Mouse (Mus musculus): ENCODE results near the gene Lpgat1. TPM values are rescaled to one million over a fixed set of nuclear protein-coding genes. Genes with fewer than 3 reads are reported as not detected.

The Lpgat1 gene
- polyA plus RNA-seq, 1 experiment from 2014 or later, result 30.9 TPM

DNA sequence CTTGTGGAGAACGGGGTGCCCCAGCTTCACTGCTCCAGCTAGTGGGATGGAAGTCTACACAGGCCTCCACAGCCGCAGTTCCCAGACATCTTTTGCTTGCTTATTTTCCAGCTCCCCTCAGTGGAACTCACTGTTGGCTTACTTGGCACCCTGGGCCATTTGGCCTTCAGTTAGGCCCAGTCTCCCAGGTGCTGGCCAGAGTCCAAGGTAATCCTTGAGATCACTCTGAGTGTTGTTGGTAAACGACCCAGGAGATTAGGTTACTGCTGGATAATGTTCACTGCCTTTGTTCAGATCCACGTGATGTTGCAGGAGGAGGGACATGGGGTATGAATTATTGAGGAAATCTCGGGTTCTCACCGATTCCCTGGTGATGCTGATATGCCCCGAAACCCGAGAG lies 75.4 kb downstream of the Lpgat1 start:
- 83% methylated on average over 8 of the region's 8 CpGs for WGBS
- Histone ChIP-seq H3K4me3 (replicated peaks) (no peak overlapping the region), H3K4me2 (replicated peaks) (no peak overlapping the region), H3K36me3 (no peaks in the 10 kb centered on the region), H3K27ac (no peak overlapping the region), H3K9me3 (peaks cover 5% of the 10 kb centered on the region; the same call in 1 of the 2 replicates), H3K9ac (replicated peaks) (no peak overlapping the region), H3K4me1 (replicated peaks) (no peaks in the 10 kb centered on the region), H3K27me3 (no peaks in the 10 kb centered on the region)
- no peak for ATAC-seq

DNA sequence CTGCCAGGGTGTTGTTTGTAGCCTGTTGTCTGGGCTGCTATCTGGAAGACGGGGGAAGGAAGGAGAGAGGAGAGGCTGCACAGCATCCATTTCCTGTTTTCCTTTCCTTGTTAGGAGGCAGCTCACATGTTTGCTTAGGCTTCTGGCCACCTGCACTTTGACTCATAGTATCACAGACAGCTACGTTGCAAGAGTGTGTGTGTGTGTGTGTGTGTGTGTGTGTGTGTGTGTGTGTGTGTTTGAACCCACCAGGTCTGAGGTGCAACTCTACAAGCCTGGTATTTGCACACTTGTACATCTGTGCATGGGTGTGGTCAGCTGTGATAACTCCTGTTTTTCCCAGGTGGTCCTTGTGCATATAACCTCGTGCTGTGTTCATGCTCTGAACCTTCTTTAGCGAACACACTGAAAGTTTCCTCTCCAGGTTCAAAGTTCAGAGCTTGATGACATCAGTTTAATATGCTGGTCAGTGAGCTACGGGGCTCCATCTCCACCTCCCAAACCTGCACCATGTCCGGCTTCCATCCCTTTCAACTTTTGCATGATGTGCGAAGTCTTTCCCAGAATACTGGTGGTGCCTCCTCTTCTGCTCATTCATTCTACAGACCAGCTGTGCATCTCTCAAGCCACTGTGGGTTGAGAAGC lies 76.4 kb downstream of the Lpgat1 start:
- H3K27ac ChIP-seq, result no peak overlapping the region
- H3K27me3 ChIP-seq, result no peaks in the 10 kb centered on the region
- no peak for ATAC-seq

DNA sequence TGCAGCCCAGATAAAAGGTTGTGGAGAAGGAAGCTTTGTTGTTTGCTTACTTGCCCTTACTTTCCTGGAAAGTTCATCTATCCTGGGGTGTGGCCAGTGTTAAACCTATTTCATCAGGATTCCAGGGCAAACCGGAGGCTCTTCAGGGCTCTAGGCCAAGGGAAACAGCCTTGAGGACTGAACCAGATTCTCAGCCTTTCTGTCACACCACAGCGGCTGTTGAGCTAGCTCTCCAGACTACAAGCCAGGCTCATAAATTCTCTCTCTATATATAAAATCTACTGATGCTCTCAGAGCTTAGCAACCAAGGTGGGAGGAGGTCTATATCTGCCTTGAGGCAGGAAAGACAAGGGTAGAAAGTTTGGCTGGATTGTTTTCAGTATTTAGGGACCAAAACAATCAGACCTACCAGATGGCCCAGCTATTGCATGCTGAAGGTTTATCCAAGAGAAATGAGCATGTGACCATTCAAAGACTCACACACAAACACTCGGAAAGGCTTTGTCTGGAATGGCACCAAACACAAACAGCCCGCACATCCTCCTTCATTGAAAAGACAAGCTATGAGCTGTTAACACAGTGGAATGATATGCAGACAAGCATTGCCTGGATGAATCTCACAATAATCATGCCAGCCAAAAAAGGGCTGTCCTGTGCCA lies 78.7 kb downstream of the Lpgat1 start:
- no peaks in the 10 kb centered on the region for H3K36me3 ChIP-seq
- H3K4me2 ChIP-seq (replicated peaks), result no peak overlapping the region
- no peak overlapping the region for H3K9ac ChIP-seq (replicated peaks)
- WGBS, result 93% methylated on average over 4 of the region's 4 CpGs
- H3K27me3 ChIP-seq, result no peaks in the 10 kb centered on the region
- no peaks in the 10 kb centered on the region for H3K4me1 ChIP-seq (replicated peaks)
- no peak overlapping the region for H3K4me3 ChIP-seq (replicated peaks)
- no peaks in the 10 kb centered on the region for H3K9me3 ChIP-seq
- no peak for ATAC-seq
- no peak overlapping the region for H3K27ac ChIP-seq

More for the DNA sequence above, 76.4 kb downstream of the Lpgat1 start:
- Histone ChIP-seq H3K9me3 (peaks cover 5% of the 10 kb centered on the region; the same call in 1 of the 2 replicates), H3K4me2 (replicated peaks) (no peak overlapping the region), H3K4me3 (replicated peaks) (no peak overlapping the region), H3K36me3 (no peaks in the 10 kb centered on the region), H3K9ac (replicated peaks) (no peak overlapping the region), H3K4me1 (replicated peaks) (no peaks in the 10 kb centered on the region)
- 89% methylated on average over 7 of the region's 7 CpGs for WGBS

DNA sequence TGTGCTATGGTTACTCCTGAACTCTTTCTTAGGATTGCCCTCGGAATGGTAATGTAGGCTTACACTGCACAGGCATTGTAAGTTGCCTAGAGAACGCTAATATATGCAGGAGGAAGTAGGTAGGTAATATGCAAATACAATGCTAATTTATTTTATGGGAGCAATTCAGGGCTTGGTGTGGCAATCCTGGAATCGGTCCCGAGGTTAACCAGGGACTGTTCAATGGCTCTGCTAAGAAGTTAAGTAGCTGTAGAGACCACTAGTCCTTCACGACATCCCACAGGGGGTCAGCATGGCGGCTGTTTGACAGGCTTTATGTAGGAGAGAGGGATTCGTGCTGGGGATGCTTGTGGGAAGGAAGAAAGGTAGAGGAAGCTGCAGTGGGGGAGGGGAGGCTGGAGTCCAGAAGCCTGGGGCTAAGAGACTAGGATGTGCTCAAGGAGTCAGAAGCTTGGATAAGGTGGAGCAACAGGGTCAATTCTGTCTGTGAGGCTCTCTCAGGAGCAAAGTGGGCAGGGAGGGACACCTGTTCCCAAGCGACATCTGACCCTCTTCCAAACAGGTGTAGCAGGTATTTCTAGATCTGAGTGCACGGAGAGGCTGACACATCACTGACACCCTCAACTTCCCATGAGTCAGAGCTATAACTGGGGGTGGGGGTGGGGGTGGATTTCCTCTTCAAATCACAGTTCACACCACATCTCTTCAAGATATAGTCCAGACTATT lies 84.6 kb downstream of the Lpgat1 start:
- no peak overlapping the region for H3K4me3 ChIP-seq (replicated peaks)
- no peak overlapping the region for H3K9ac ChIP-seq (replicated peaks)
- 66% methylated on average over 9 of the region's 9 CpGs for WGBS
- H3K4me1 ChIP-seq (replicated peaks), result no peaks in the 10 kb centered on the region
- no peaks in the 10 kb centered on the region for H3K36me3 ChIP-seq
- no peak for ATAC-seq
- no peak overlapping the region for H3K4me2 ChIP-seq (replicated peaks)
- no peaks in the 10 kb centered on the region; the same call in 1 of the 2 replicates for H3K9me3 ChIP-seq
- H3K27ac ChIP-seq, result no peak overlapping the region
- no peaks in the 10 kb centered on the region for H3K27me3 ChIP-seq

DNA sequence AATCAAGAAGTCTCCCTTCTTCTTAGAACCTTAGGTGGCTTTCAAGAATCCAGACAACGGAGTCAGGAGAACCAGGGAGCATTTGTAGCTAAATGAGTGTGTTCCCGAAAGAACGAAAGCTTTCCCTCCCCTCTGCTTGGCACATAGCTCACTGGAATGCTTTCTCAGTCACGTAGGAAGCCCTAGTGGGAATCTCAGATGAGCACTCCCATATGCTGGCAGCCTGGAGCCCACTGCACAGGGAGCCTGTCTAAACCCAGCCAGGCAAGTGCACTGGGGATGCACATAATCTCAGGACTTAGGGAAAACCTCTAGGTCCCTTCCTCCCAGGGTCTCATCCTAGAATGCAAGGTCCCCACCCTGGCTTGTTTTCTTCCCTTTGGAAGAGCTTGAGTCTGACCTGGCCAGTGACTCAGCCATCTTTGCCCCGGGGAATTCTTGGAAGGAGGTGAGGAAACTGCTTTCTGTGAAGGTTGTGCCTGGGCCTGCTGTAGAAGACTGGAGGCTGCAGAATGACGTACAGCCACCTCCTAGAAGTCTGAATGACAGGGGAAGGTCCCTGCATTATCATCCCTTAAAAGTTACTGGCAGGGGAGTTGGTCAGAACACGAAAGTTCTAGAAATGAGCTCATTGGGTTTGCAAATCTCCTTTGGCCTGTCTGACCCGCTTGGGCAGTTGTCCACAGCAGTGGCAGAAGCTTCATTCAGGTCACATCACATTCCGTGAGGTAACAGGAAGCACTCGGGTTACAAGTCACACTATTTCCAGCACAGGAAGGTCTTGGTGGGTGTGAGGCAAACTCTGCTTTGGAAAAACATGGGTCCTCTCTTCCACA lies 85.4 kb downstream of the Lpgat1 start:
- H3K27me3 ChIP-seq, result no peaks in the 10 kb centered on the region
- no peak overlapping the region for H3K4me3 ChIP-seq (replicated peaks)
- 76% methylated on average over 10 of the region's 10 CpGs for WGBS
- H3K36me3 ChIP-seq, result no peaks in the 10 kb centered on the region
- no peak for ATAC-seq
- no peak overlapping the region for H3K27ac ChIP-seq
- no peak overlapping the region for H3K4me2 ChIP-seq (replicated peaks)
- no peaks in the 10 kb centered on the region; the same call in 1 of the 2 replicates for H3K9me3 ChIP-seq
- no peak overlapping the region for H3K9ac ChIP-seq (replicated peaks)
- H3K4me1 ChIP-seq (replicated peaks), result no peaks in the 10 kb centered on the region

DNA sequence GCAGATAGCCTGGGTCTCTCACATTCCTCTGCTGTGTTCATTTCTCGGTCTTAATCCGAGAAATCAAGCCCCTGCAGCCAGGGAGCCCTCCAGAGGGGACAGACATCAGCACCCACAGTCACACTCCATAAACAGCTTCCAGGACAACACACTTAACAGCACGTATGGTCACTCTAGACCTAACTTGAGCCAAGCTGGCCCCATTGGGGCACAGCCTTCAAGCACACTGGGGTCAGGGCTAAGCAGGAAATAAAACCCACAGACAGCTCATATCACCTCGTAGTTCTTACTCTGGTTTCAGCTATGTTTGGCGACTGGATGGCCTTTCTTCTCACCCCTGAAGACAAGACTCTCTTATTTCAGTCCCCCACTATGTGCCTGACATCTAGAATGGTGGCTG lies 87.1 kb downstream of the Lpgat1 start:
- WGBS, result 76% methylated on average over 5 of the region's 5 CpGs
- Histone ChIP-seq H3K4me1 (replicated peaks) (no peaks in the 10 kb centered on the region), H3K36me3 (no peaks in the 10 kb centered on the region), H3K4me3 (replicated peaks) (no peak overlapping the region), H3K4me2 (replicated peaks) (no peak overlapping the region), H3K27ac (no peak overlapping the region), H3K9me3 (no peaks in the 10 kb centered on the region; the same call in 1 of the 2 replicates), H3K27me3 (no peaks in the 10 kb centered on the region), H3K9ac (replicated peaks) (no peak overlapping the region)
- no peak for ATAC-seq

DNA sequence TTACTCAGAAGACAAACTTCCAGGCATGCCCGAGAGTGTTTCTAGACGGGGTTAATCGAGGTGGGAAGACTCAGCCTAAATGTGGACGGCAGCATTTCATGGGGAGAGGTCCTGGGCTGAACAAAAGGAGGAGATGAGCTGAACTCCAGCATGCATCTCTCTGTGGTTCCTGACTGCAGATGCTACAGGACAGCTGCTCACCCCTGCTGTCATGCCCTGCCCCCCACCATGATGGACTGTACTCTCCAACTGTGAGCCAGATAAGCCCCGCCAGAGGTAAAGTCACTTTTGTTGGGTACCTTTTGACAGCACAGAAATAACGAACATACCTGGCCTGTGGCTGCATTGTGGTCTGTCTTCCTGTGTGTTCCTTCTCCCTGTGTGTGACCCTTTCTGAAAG lies 88.2 kb downstream of the Lpgat1 start:
- no peaks in the 10 kb centered on the region; the same call in 1 of the 2 replicates for H3K9me3 ChIP-seq
- 85% methylated on average over 6 of the region's 6 CpGs for WGBS
- no peak for ATAC-seq
- no peaks in the 10 kb centered on the region for H3K36me3 ChIP-seq
- H3K4me2 ChIP-seq (replicated peaks), result no peak overlapping the region
- H3K27me3 ChIP-seq, result no peaks in the 10 kb centered on the region
- H3K9ac ChIP-seq (replicated peaks), result no peak overlapping the region
- no peak overlapping the region for H3K27ac ChIP-seq
- H3K4me3 ChIP-seq (replicated peaks), result no peak overlapping the region
- no peaks in the 10 kb centered on the region for H3K4me1 ChIP-seq (replicated peaks)

DNA sequence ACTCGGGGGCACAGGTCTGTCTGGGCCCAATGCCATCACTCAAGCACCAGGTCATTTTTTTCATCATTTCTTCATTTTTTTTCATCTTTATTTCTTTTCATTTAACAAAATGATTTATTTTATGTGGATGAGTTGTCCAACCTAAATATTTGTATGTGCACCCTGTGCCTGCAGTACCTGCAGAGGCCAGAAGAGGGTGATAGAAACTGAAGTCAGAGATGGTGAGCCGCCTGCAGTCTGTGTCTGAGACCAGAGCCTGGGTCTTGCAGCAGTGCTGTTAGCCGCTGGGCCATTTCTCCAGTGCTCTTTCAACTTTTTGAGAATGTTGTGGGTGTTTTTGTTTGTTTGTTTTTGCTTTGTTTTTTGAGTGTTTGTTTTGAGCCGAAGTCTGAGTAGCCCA lies 89.1 kb downstream of the Lpgat1 start:
- H3K9me3 ChIP-seq, result no peaks in the 10 kb centered on the region; the same call in 1 of the 2 replicates
- H3K27me3 ChIP-seq, result no peaks in the 10 kb centered on the region
- H3K4me3 ChIP-seq (replicated peaks), result no peak overlapping the region
- no peak for ATAC-seq
- no peak overlapping the region for H3K27ac ChIP-seq
- no peak overlapping the region for H3K4me2 ChIP-seq (replicated peaks)
- 94% methylated on average over 4 of the region's 4 CpGs for whole genome bisulfite sequencing
- no peaks in the 10 kb centered on the region for H3K4me1 ChIP-seq (replicated peaks)
- no peak overlapping the region for H3K9ac ChIP-seq (replicated peaks)
- no peaks in the 10 kb centered on the region for H3K36me3 ChIP-seq

DNA sequence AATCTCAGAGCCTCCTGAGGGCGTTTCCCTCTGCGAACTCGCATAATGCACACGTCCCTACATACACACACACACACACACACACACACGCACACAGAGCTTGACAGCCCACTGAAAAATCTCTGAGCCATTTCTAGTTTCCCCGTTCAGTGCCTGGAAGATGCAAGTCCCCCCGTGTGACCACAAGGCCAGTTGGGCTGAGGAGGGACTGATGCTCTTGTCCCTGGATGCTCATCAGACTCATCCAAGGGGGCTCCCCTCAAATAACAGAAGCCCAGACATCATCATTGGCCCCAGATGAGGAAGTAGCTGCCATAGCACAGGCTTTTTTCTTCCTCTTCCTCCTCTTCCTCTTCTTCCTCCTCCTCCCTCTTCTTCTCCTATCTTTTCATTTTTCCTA lies 90.3 kb downstream of the Lpgat1 start:
- no peaks in the 10 kb centered on the region for H3K27me3 ChIP-seq
- no peak overlapping the region for H3K9ac ChIP-seq (replicated peaks)
- H3K9me3 ChIP-seq, result no peaks in the 10 kb centered on the region; the same call in 1 of the 2 replicates
- H3K4me3 ChIP-seq (replicated peaks), result no peak overlapping the region
- ATAC-seq, result no peak
- no peaks in the 10 kb centered on the region for H3K4me1 ChIP-seq (replicated peaks)
- no peaks in the 10 kb centered on the region for H3K36me3 ChIP-seq
- H3K27ac ChIP-seq, result no peak overlapping the region
- 84% methylated on average over 7 of the region's 7 CpGs for WGBS
- H3K4me2 ChIP-seq (replicated peaks), result no peak overlapping the region

DNA sequence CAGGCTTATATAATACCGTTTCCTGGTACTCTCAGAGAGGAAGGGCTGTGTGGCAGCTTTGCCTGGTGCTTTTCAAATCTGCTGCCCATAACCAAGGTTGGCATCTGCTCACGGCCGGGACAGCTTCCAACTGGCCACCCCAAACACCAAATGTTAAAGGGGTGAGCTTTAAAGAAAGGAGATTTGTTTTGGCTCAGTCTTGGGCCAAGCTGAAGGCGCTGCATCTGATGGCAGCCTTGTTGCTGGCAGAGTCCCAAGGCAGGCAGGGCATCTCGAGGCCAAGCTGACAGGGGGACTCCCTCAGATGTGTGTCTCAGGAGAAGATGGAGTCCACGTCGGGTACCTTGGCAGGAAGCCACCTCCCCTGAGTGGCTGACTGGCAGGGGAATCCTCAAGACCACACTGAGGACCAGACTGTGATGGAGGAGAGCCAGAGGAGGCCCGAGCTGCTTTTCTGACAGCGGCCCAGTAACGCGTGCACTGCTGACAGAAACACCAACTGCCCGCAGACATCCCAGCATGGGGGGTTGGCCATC lies 91.1 kb downstream of the Lpgat1 start:
- H3K9me3 ChIP-seq, result no peaks in the 10 kb centered on the region; the same call in 1 of the 2 replicates
- 73% methylated on average over 12 of the region's 12 CpGs for WGBS
- H3K36me3 ChIP-seq, result no peaks in the 10 kb centered on the region
- H3K27me3 ChIP-seq, result no peaks in the 10 kb centered on the region
- ATAC-seq, result peak; percentile 83
- H3K9ac ChIP-seq (replicated peaks), result no peak overlapping the region
- H3K4me1 ChIP-seq (replicated peaks), result no peaks in the 10 kb centered on the region
- H3K4me2 ChIP-seq (replicated peaks), result no peak overlapping the region
- H3K4me3 ChIP-seq (replicated peaks), result no peak overlapping the region
- H3K27ac ChIP-seq, result no peak overlapping the region

DNA sequence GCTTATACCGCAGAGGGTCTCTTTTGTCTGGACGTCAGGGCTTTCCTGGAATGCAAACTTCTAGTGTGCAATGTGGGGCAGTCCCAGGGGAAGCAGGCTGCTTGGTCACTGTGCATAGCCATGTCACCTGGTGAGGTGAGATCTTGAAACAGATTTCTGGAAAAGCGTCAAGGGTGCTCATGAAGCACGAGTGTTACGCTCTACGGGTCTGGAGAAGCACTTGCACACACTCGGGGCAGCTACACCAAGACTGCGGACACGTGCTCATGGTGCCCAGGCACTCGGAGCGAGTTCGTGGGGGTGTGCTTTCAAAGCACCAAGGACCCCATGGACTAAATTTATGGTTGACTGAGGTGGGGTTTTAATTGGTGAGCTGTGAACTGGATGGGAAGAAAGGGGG lies 94.1 kb downstream of the Lpgat1 start:
- Histone ChIP-seq H3K4me3 (replicated peaks) (no peak overlapping the region), H3K4me2 (replicated peaks) (no peak overlapping the region), H3K27ac (no peak overlapping the region), H3K36me3 (no peaks in the 10 kb centered on the region), H3K27me3 (no peaks in the 10 kb centered on the region), H3K4me1 (replicated peaks) (no peaks in the 10 kb centered on the region), H3K9ac (replicated peaks) (no peak overlapping the region), H3K9me3 (no peaks in the 10 kb centered on the region; the same call in 1 of the 2 replicates)
- WGBS, result 89% methylated on average over 12 of the region's 12 CpGs
- no peak for ATAC-seq

Measured in midbrain, embryonic 13.5 days (tissue).